Mouse (Mus musculus): Measurements from ENCODE around the gene Olfr1024.

DNA sequence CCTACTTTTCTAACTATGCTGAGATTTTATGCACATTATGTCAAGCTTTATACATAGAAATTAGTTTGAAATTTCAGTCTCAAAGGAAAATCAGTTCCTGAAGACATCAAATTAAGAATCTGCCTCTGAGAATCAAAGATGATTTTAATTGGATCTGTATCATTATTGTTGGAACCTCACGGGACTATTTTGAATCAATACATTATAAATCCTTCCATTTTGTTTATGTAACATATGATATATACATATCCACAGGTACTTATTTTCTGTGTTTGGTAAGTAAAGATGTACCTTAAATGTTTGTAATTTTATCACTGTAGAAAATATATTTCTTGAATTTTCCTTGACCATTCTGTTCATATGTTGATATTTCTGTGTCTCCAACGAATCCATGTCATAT is 19.5 kb downstream of the Olfr1024 start, which contains the start of gene Olfr1023:
- TF ChIP-seq POLR2A (IDR thresholded peaks at IDR 0.05; ENCODE audit: low read depth, low read length): no peak
- TF ChIP-seq CTCF (IDR thresholded peaks at IDR 0.05; ENCODE audit: extremely low read depth, insufficient read length, insufficient replicate concordance, low read depth, low read length): no peak
